Mouse (Mus musculus) hindbrain, embryonic 14.5 days (tissue): ENCODE data around the gene Prf1. TPM values are rescaled to one million over a fixed set of nuclear protein-coding genes. Genes with fewer than 3 reads are reported as not detected.

Experiments used
- ATAC-seq: fragments of 200-750 bp; cut with Nextera tagmentation; 2 replicates; pipeline ENCODE4 v1.8.0; 2017; ENCODE audit warnings: moderate number of reproducible peaks, mild to moderate bottlenecking, moderate TSS enrichment, moderate library complexity; ENCODE audit not compliant: low FRiP score
- DNase-seq: peaks from one replicate; pipeline ENCODE4 v3.0.0-alpha.2; 2015; ENCODE audit warnings: low spot score
- H3K27ac ChIP-seq: fragments of 300-500 bp; sonication (generic); 2 replicates; pipeline ENCODE4 v1.5.1; 2014; ENCODE audit warnings: mild to moderate bottlenecking, moderate library complexity
- H3K27me3 ChIP-seq: fragments of 300-500 bp; sonication (generic); 2 replicates; pipeline ENCODE4 v1.6.1; 2014; ENCODE audit warnings: mild to moderate bottlenecking, low read length, mixed read lengths; ENCODE audit not compliant: control insufficient read depth, insufficient read depth
- H3K36me3 ChIP-seq: fragments of 300-500 bp; sonication (generic); replicated peaks from 2 replicates; pipeline ENCODE4 v1.6.1; 2014; ENCODE audit not compliant: control insufficient read depth, insufficient read depth
- H3K4me1 ChIP-seq: fragments of 300-500 bp; sonication (generic); replicated peaks from 2 replicates; pipeline ENCODE4 v1.6.1; 2014; ENCODE audit warnings: antibody characterized with exemption, low read length, mixed read lengths; ENCODE audit not compliant: control insufficient read depth, insufficient read depth
- H3K4me2 ChIP-seq: fragments of 300-500 bp; sonication (generic); replicated peaks from 2 replicates; pipeline ENCODE4 v1.6.1; 2014; ENCODE audit warnings: mild to moderate bottlenecking, moderate library complexity
- H3K4me3 ChIP-seq: fragments of 300-500 bp; sonication (generic); replicated peaks from 2 replicates; pipeline ENCODE4 v1.5.1; 2014; ENCODE audit warnings: mild to moderate bottlenecking, low read length
- H3K9ac ChIP-seq: fragments of 300-500 bp; sonication (generic); 2 replicates; pipeline ENCODE4 v1.6.1; 2014
- H3K9me3 ChIP-seq: fragments of 300-500 bp; sonication (generic); 2 replicates; pipeline ENCODE4 v1.6.1; 2016; ENCODE audit warnings: low read length; ENCODE audit not compliant: control insufficient read depth
- WGBS: fragments of 180-500 bp; shearing (Covaris S2); extraction: QIAGEN DNeasy Blood & Tissue Kit; methylation state at CpG from one replicate; pipeline ENCODE4 v1.1.7; 2014; 5-methylcytosine and 5-hydroxymethylcytosine counted together
- polyA plus RNA-seq: library from polyadenylated mRNA; unstranded; fragments of >200 nt; fragmentation: Nextera tagmentation; extraction: Ambion mirVana; gene quantifications from 2 replicates; pipeline ENCODE4 v1.2.1, GENCODE M21; 2014

Prf1 gene
- 0.12 TPM in 1 of 2 replicates, not detected in the other for polyA plus RNA-seq

GRCm38 (mm10) chr10:61297477-61297876 is at the start of gene Prf1:
Prf1 (plus strand) TSS chr10:61297833.
- ATAC-seq = no peak

GRCm38 (mm10) chr10:61248596-61249114 is 49.0 kb upstream of the Prf1 start:
- Histone ChIP-seq H3K4me2 (no peak overlapping the region), H3K27ac (no peak overlapping the region), H3K4me3 (no peak overlapping the region), H3K4me1 (0 out of 2 replicates have a peak, but pooled peaks cover 3% of the 10 kb centered on the region), H3K9me3 (no peaks in the 10 kb centered on the region), H3K27me3 (no peaks in the 10 kb centered on the region), H3K36me3 (no peaks in the 10 kb centered on the region), H3K9ac (no peak overlapping the region)
- no peak for DNase-seq
- 87% methylated on average over 13 of the region's 13 CpGs for WGBS
- ATAC-seq = no peak

More at GRCm38 (mm10) chr10:61297477-61297876, at the start of gene Prf1:
- 89% methylated on average over 7 of the region's 7 CpGs for WGBS
- DNase-seq = no peak
- Histone ChIP-seq H3K4me1 (no peaks in the 10 kb centered on the region), H3K4me2 (no peak within 1 kb of the TSS), H3K27me3 (no peaks in the 10 kb centered on the region), H3K9ac (no peak within 1 kb of the TSS), H3K9me3 (no peaks in the 10 kb centered on the region), H3K27ac (no peak within 1 kb of the TSS), H3K4me3 (no peak within 1 kb of the TSS), H3K36me3 (no peaks in the 10 kb centered on the region)

GRCm38 (mm10) chr10:61249951-61250350 is 47.7 kb upstream of the Prf1 start:
- WGBS = 19% methylated on average over 2 of the region's 2 CpGs

GRCm38 (mm10) chr10:61254761-61255160 is 42.9 kb upstream of the Prf1 start:
- no peak for DNase-seq
- H3K9ac ChIP-seq = no peak overlapping the region
- no peaks in the 10 kb centered on the region for H3K27me3 ChIP-seq
- no peak overlapping the region for H3K4me2 ChIP-seq
- no peak overlapping the region for H3K4me3 ChIP-seq
- no peak overlapping the region for H3K27ac ChIP-seq
- H3K9me3 ChIP-seq = no peaks in the 10 kb centered on the region
- 76% methylated on average over 6 of the region's 6 CpGs for WGBS
- H3K4me1 ChIP-seq = 0 out of 2 replicates have a peak, but pooled peaks cover 3% of the 10 kb centered on the region
- no peaks in the 10 kb centered on the region for H3K36me3 ChIP-seq
- ATAC-seq = no peak

More at GRCm38 (mm10) chr10:61249951-61250350, 47.7 kb upstream of the Prf1 start:
- Histone ChIP-seq H3K36me3 (no peaks in the 10 kb centered on the region), H3K4me3 (no peak overlapping the region), H3K9me3 (no peaks in the 10 kb centered on the region), H3K4me1 (0 out of 2 replicates have a peak, but pooled peaks cover 3% of the 10 kb centered on the region), H3K27ac (no peak overlapping the region), H3K4me2 (no peak overlapping the region), H3K27me3 (no peaks in the 10 kb centered on the region), H3K9ac (no peak overlapping the region)
- no peak for DNase-seq
- no peak for ATAC-seq

- ATAC-seq = no peak
- no peaks in the 10 kb centered on the region for H3K4me1 ChIP-seq
- no peaks in the 10 kb centered on the region for H3K36me3 ChIP-seq
- no peak overlapping the region for H3K4me3 ChIP-seq
- no peak for DNase-seq
- H3K4me2 ChIP-seq = no peak overlapping the region
- no peak overlapping the region for H3K9ac ChIP-seq
- no peaks in the 10 kb centered on the region for H3K9me3 ChIP-seq
- 78% methylated on average over 8 of the region's 8 CpGs for WGBS
- H3K27ac ChIP-seq = no peak overlapping the region
- H3K27me3 ChIP-seq = no peaks in the 10 kb centered on the region
These were observed 42.4 kb upstream of the Prf1 start for GRCm38 (mm10) chr10:61255190-61255589.

GRCm38 (mm10) chr10:61256665-61257064 is 41.0 kb upstream of the Prf1 start:
- no peak overlapping the region for H3K4me3 ChIP-seq
- H3K9ac ChIP-seq = no peak overlapping the region
- DNase-seq = no peak
- no peaks in the 10 kb centered on the region for H3K27me3 ChIP-seq
- no peak overlapping the region for H3K27ac ChIP-seq
- no peak overlapping the region for H3K4me2 ChIP-seq
- ATAC-seq = no peak
- no peaks in the 10 kb centered on the region for H3K36me3 ChIP-seq
- no peaks in the 10 kb centered on the region for H3K9me3 ChIP-seq
- WGBS = 96% methylated on average over 9 of the region's 9 CpGs
- no peaks in the 10 kb centered on the region for H3K4me1 ChIP-seq

GRCm38 (mm10) chr10:61258131-61258530 is 39.5 kb upstream of the Prf1 start:
- no peaks in the 10 kb centered on the region for H3K9me3 ChIP-seq

GRCm38 (mm10) chr10:61261229-61262156 is 36.1 kb upstream of the Prf1 start:
- Histone ChIP-seq H3K9ac (no peak overlapping the region), H3K27ac (no peak overlapping the region), H3K9me3 (no peaks in the 10 kb centered on the region), H3K4me2 (no peak overlapping the region), H3K4me1 (no peaks in the 10 kb centered on the region), H3K4me3 (no peak overlapping the region), H3K27me3 (no peaks in the 10 kb centered on the region), H3K36me3 (no peaks in the 10 kb centered on the region)
- DNase-seq (no peak), ATAC-seq (no peak)
- 75% methylated on average over 13 of the region's 13 CpGs for whole genome bisulfite sequencing

More at GRCm38 (mm10) chr10:61258131-61258530, 39.5 kb upstream of the Prf1 start:
- no peak overlapping the region for H3K4me2 ChIP-seq
- H3K36me3 ChIP-seq = no peaks in the 10 kb centered on the region
- no peak overlapping the region for H3K9ac ChIP-seq
- H3K27me3 ChIP-seq = no peaks in the 10 kb centered on the region
- ATAC-seq (no peak), DNase-seq (no peak)
- no peaks in the 10 kb centered on the region for H3K4me1 ChIP-seq
- 100% methylated on average over 1 of the region's 1 CpGs for WGBS
- no peak overlapping the region for H3K4me3 ChIP-seq
- no peak overlapping the region for H3K27ac ChIP-seq

GRCm38 (mm10) chr10:61263606-61264005 is 34.0 kb upstream of the Prf1 start:
- 84% methylated on average over 8 of the region's 8 CpGs for WGBS
- H3K4me1 ChIP-seq = no peaks in the 10 kb centered on the region
- no peaks in the 10 kb centered on the region for H3K36me3 ChIP-seq
- DNase-seq (no peak), ATAC-seq (no peak)
- H3K27ac ChIP-seq = no peak overlapping the region
- H3K9ac ChIP-seq = no peak overlapping the region
- no peak overlapping the region for H3K4me2 ChIP-seq
- no peaks in the 10 kb centered on the region for H3K9me3 ChIP-seq
- no peak overlapping the region for H3K4me3 ChIP-seq
- H3K27me3 ChIP-seq = no peaks in the 10 kb centered on the region
